Mouse (Mus musculus) activated CD4-positive, CD25-positive, alpha-beta regulatory T cell, adult 9 weeks (primary cell): ENCODE measurements around the gene Olfr55. TPM values are rescaled to one million over a fixed set of nuclear protein-coding genes. Genes with fewer than 3 reads are reported as not detected.

Source experiments
- polyA plus RNA-seq: library from polyadenylated mRNA; unstranded; fragments of 100-300 nt; shearing (Covaris generic); gene quantifications from one replicate; pipeline ENCODE4 v1.2.1, GENCODE M21; 2017

The Olfr55 gene
- not detected for polyA plus RNA-seq

DNA sequence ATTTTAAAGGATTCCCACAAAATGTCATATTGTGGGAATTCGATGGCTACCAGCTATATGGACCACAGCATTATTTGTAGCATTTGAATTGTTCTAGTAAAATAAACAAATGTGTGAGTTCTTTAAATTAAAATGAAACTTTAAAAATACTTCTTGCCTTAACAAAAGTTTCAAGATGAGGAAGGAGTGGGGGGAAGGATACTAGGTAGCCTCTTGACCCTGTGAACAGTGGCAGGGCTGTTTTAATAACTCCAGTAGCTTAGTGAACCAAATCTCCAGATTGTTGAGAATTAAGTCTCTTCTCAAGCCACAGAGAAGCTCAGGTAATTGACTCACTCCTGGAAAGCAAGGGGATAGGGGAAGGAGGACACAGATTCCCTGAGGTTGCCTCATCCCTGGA lies at the start of gene Olfr55:
Olfr55 (plus strand) TSS at position 301 of the 400 bp plus-strand sequence.

GRCm38 (mm10) chr17:33139261-33139820 lies 28.9 kb upstream of the Olfr55 start, which contains the start of gene Morc2b:
Gene Morc2b, minus strand, starts transcription at chr17:33139683.

DNA sequence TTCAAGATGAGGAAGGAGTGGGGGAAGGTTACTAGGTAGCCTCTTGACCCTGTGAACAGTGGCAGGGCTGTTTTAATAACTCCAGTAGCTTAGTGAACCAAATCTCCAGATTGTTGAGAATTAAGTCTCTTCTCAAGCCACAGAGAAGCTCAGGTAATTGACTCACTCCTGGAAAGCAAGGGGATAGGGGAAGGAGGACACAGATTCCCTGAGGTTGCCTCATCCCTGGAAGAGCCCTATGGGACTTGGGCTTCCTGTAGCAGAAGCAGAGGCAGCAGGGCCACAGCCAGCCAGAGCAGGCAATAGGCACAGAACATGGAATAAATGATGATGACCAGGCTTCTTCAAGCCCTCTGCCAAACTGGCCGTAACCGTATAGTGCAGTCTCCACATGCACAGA lies 22.8 kb downstream of the Olfr55 start, which contains the start of gene Olfr239:
Olfr239 (plus strand) TSS at position 301 of the 400 bp plus-strand sequence.

GRCm38 (mm10) chr17:33221590-33221989 lies 53.3 kb downstream of the Olfr55 start, which contains the start of gene Olfr1564:
Gene Olfr1564, minus strand, starts transcription at chr17:33221690.

Other genes with a start within 250 kb of the Olfr55 start
- 49.2 TPM for gene Cyp4f13, start 221.0 kb upstream of the Olfr55 start, polyA plus RNA-seq
- 21.8 TPM for gene Zfp472, start 202.6 kb upstream of the Olfr55 start, polyA plus RNA-seq
- 22.8 TPM for gene Zfp952, start 175.3 kb upstream of the Olfr55 start, polyA plus RNA-seq
- 7.9 TPM for gene Zfp763, start 135.0 kb upstream of the Olfr55 start, polyA plus RNA-seq
- not detected for gene 4921501E09Rik, start 100.4 kb upstream of the Olfr55 start, polyA plus RNA-seq
- gene Zfp563, start 79.1 kb upstream of the Olfr55 start, polyA plus RNA-seq, result 8.2 TPM
- not detected for gene Morc2b, start 28.8 kb upstream of the Olfr55 start, polyA plus RNA-seq
- not detected for gene Olfr239, start 22.9 kb downstream of the Olfr55 start, polyA plus RNA-seq
- gene Olfr1564, start 53.2 kb downstream of the Olfr55 start, polyA plus RNA-seq, result not detected
- 18.7 TPM for gene Zfp955a, start 86.7 kb downstream of the Olfr55 start, polyA plus RNA-seq
- 0.04 TPM for gene Olfr63, start 96.2 kb downstream of the Olfr55 start, polyA plus RNA-seq
- 12.8 TPM for gene Zfp955b, start 121.1 kb downstream of the Olfr55 start, polyA plus RNA-seq
- gene Zfp81, start 190.4 kb downstream of the Olfr55 start, polyA plus RNA-seq, result 9.8 TPM
- 7.7 TPM for gene Zfp101, start 226.2 kb downstream of the Olfr55 start, polyA plus RNA-seq